Mouse (Mus musculus) liver, adult 2 months (tissue): ENCODE measurements around the gene Umps. TPM values are rescaled to one million over a fixed set of nuclear protein-coding genes. Genes with fewer than 3 reads are reported as not detected.

ENCODE experiments used
- DNase-seq: peaks from one replicate; pipeline ENCODE4 v3.0.0-alpha.2; 2011; ENCODE audit warnings: low read depth, low spot score; ENCODE audit errors: extremely low read depth
- H3K27ac ChIP-seq: fragments of 200-500 bp; replicated peaks from 2 replicates; pipeline ENCODE4 v1.5.1; 2012; ENCODE audit warnings: low read depth, mild to moderate bottlenecking, control low read depth, inconsistent platforms, low read length; ENCODE audit not compliant: insufficient read depth
- H3K27me3 ChIP-seq: fragments of 200-500 bp; 2 replicates; pipeline ENCODE4 v1.6.1; 2012; ENCODE audit warnings: mild to moderate bottlenecking, moderate library complexity, low read length, inconsistent platforms; ENCODE audit not compliant: control insufficient read depth, insufficient read depth
- H3K36me3 ChIP-seq: fragments of 200-500 bp; 2 replicates; pipeline ENCODE4 v1.6.1; 2012; ENCODE audit warnings: low read length, inconsistent platforms; ENCODE audit not compliant: control insufficient read depth, insufficient read depth
- H3K4me1 ChIP-seq: fragments of 200-500 bp; 2 replicates; pipeline ENCODE4 v1.6.1; 2011; ENCODE audit warnings: low read length; ENCODE audit not compliant: control insufficient read depth, insufficient read depth
- H3K4me3 ChIP-seq: fragments of 200-500 bp; 2 replicates; pipeline ENCODE4 v1.5.1; 2011; ENCODE audit warnings: low read depth, mild to moderate bottlenecking, control low read depth, low read length, moderate library complexity; ENCODE audit not compliant: insufficient read depth
- H3K79me2 ChIP-seq: fragments of 200-500 bp; 2 replicates; pipeline ENCODE4 v1.6.1; 2012; ENCODE audit warnings: inconsistent platforms, mild to moderate bottlenecking, low read length, moderate library complexity; ENCODE audit not compliant: control insufficient read depth, insufficient read depth
- H3K9ac ChIP-seq: fragments of 200-500 bp; 2 replicates; pipeline ENCODE4 v1.6.1; 2012; ENCODE audit warnings: low read depth, mild to moderate bottlenecking, control low read depth, inconsistent platforms, low read length
- CTCF ChIP-seq: fragments of 200-500 bp; IDR thresholded peaks from 2 replicates; pipeline ENCODE4 v1.5.1; 2011; ENCODE audit warnings: low read depth, low read length, control low read depth
- POLR2A ChIP-seq: fragments of 200-500 bp; IDR thresholded peaks from 2 replicates; pipeline ENCODE4 v1.6.1; 2011; ENCODE audit warnings: low read length, control low read depth; ENCODE audit not compliant: insufficient read depth; ENCODE audit errors: extremely low read depth
- WGBS: fragments of 180-500 bp; shearing (Covaris S2); methylation state at CpG from one replicate; pipeline ENCODE4 v1.1.7; 2018; 5-methylcytosine and 5-hydroxymethylcytosine counted together
- polyA plus RNA-seq: library from polyadenylated mRNA; depleted of rRNA; stranded (reverse); fragments of >200 nt; gene quantifications from 2 replicates; pipeline ENCODE4 v1.2.3, GENCODE M21; 2012
- total RNA-seq: library from RNA; depleted of rRNA; stranded (reverse); fragments of >200 nt; gene quantifications from 2 replicates; pipeline ENCODE4 v1.2.3, GENCODE M21; 2014

Gene Umps
- total and polyA plus RNA-seq, 2 experiments, result 12.9 to 26.5 TPM

DNA sequence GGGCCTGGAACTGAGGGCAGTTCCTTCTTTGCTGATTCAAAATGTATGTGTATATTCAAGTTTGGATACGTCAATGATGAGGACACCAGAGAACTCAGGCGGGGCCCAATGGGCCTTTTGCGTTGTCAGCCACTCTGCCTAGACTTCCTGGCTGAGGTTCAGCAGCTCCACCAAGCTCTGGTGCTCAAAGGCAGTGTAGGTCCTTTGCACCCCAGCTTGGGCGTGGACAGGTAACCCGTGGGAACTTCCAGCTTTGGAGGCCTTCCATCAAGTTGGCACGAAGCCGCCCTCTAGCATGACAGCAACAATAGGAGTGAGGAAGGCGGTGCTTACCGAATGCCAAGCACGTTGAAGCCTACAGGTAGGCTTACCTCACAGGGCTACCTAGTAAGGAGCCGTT, 33.4 kb downstream of the Umps start:
- DNase-seq, result peak; percentile 37
- WGBS, result 77% methylated on average over 11 of the region's 11 CpGs

DNA sequence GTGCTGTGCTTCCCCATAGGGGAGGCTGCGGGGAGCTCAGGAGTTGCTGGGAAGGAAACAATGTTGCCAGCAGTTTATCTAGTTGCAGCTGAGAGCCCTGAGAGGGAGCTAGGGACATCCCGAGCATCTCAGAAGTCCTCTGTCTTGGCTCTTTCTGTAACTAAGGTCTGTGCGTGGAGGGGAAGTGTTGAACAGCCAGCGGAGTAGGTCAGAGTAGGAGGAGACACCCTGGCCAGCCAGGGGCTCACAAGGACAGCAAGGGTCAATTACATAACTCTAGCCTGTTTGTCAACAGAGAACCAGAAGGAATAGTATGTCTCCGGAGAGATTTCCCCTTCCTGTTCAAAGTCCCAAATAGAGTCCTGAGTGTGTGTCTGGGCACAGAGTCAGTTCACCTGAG, 34.7 kb downstream of the Umps start:
- Histone ChIP-seq H3K4me3 (no peak overlapping the region), H3K27ac (peak overlapping the region; percentile 27), H3K27me3 (no peaks in the 10 kb centered on the region), H3K4me1 (peaks cover 24% of the 10 kb centered on the region), H3K9ac (no peak overlapping the region), H3K79me2 (peaks cover 7% of the 10 kb centered on the region; the same call in 1 of the 2 replicates), H3K36me3 (no peaks in the 10 kb centered on the region)
- TF ChIP-seq POLR2A, result no peak
- TF ChIP-seq CTCF, result no peak
- WGBS, result 20% methylated on average over 5 of the region's 5 CpGs
- peak; percentile 80 for DNase-seq

More for the DNA sequence above, 33.4 kb downstream of the Umps start:
- Histone ChIP-seq H3K4me3 (no peak overlapping the region), H3K9ac (no peak overlapping the region), H3K27ac (peak overlapping the region; percentile 35; the same call in 1 of the 2 replicates), H3K4me1 (peaks cover 32% of the 10 kb centered on the region), H3K27me3 (no peaks in the 10 kb centered on the region), H3K36me3 (no peaks in the 10 kb centered on the region), H3K79me2 (peaks cover 7% of the 10 kb centered on the region; the same call in 1 of the 2 replicates)
- TF ChIP-seq POLR2A, result no peak
- TF ChIP-seq CTCF, result no peak

DNA sequence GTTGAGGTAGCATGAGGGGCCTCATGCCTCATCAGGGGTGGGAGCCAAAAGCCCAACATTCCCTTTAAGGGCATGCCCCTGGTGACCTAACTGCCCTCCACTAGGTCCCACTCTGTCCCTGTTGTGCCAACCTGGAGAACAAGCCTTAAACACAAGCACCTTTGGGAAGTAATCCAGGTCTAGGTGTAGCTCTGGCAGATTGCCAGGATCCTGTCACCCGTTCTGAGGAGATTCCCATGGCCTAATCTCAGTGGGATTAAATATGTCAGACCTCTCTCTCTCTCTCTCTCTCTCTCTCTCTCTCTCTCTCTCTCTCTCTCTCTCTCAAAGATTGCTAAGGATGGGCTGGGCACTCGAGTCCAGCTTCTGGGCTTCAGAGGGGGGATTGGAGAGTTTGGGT, 35.2 kb downstream of the Umps start:
- TF ChIP-seq CTCF, result no peak
- no peak for TF ChIP-seq POLR2A
- Histone ChIP-seq H3K27me3 (no peaks in the 10 kb centered on the region), H3K36me3 (no peaks in the 10 kb centered on the region), H3K79me2 (peaks cover 7% of the 10 kb centered on the region; the same call in 1 of the 2 replicates), H3K4me3 (no peak overlapping the region), H3K27ac (peak overlapping the region; percentile 27), H3K4me1 (peaks cover 24% of the 10 kb centered on the region), H3K9ac (no peak overlapping the region)
- DNase-seq, result no peak
- WGBS, result 52% methylated on average over 2 of the region's 2 CpGs

DNA sequence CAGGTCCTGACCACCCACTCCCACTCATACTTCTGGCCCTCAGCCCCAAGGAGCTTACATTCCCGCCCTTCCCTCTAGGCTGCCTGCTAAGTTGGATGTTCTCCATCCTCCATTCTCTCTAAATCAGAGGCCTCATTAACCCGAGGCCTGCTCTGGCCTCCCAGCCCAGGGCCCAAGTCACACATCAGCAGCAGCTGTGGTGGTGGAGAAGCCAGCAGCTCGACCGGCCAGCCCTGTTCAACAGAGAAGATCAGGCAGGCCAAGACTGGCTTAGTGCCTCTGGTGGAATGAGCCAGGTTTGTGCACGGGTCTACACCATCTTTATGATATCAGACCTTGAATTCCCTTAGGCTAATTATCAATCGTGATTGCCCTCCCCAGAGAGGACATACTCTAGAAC, 36.1 kb downstream of the Umps start:
- 88% methylated on average over 6 of the region's 6 CpGs for WGBS
- Histone ChIP-seq H3K9ac (no peak overlapping the region), H3K4me3 (no peak overlapping the region), H3K27me3 (no peaks in the 10 kb centered on the region), H3K36me3 (no peaks in the 10 kb centered on the region), H3K4me1 (peaks cover 24% of the 10 kb centered on the region), H3K79me2 (peaks cover 7% of the 10 kb centered on the region; the same call in 1 of the 2 replicates), H3K27ac (no peak overlapping the region)
- no peak for TF ChIP-seq CTCF
- no peak for TF ChIP-seq POLR2A
- no peak for DNase-seq

GRCm38 (mm10) chr16:33928788-33929462, 37.9 kb downstream of the Umps start:
- H3K4me3 ChIP-seq, result no peak overlapping the region
- TF ChIP-seq POLR2A (no peak), CTCF (no peak)
- DNase-seq, result no peak
- 81% methylated on average over 9 of the region's 9 CpGs for WGBS
- H3K27ac ChIP-seq, result no peak overlapping the region
- H3K36me3 ChIP-seq, result no peaks in the 10 kb centered on the region
- peaks cover 9% of the 10 kb centered on the region; the same call in 1 of the 2 replicates for H3K79me2 ChIP-seq
- H3K4me1 ChIP-seq, result peaks cover 17% of the 10 kb centered on the region
- H3K27me3 ChIP-seq, result no peaks in the 10 kb centered on the region
- no peak overlapping the region for H3K9ac ChIP-seq

- H3K27ac ChIP-seq, result no peak overlapping the region
- no peak for TF ChIP-seq POLR2A
- no peak for TF ChIP-seq CTCF
- no peaks in the 10 kb centered on the region for H3K36me3 ChIP-seq
- WGBS, result 56% methylated on average over 6 of the region's 6 CpGs
- H3K4me3 ChIP-seq, result no peak overlapping the region
- H3K4me1 ChIP-seq, result peaks cover 11% of the 10 kb centered on the region
- no peaks in the 10 kb centered on the region for H3K27me3 ChIP-seq
- DNase-seq, result no peak
- no peak overlapping the region for H3K9ac ChIP-seq
- peaks cover 3% of the 10 kb centered on the region; the same call in 1 of the 2 replicates for H3K79me2 ChIP-seq
Measured at GRCm38 (mm10) chr16:33927263-33927824, 39.5 kb downstream of the Umps start.
